Mouse (Mus musculus): ENCODE measurements around the gene Ccdc40. TPM values are rescaled to one million over a fixed set of nuclear protein-coding genes. Genes with fewer than 3 reads are reported as not detected.

Ccdc40 gene
- polyA plus RNA-seq, 1 experiment, result 0.72 TPM

DNA sequence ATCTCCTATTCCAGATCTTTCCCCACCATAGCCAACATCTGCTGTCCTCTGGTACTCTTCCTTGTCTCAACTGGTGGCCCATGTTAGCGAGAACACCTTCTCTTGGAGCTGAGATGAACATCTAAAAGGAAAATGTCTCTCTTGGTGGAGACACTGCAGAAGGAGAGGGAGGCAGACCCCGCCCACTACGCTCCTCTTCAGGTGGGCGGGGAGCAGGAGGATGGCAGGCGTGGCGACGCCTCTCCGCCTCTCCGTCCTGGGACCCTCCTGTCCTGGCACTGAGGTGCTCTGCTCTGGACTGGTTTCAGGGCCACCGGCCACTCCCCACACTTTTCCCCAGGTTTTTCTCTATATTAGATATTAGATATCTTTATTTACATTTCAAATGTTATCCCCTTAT is 82.2 kb downstream of the Ccdc40 start:
- TF ChIP-seq CTCF (IDR thresholded peaks at IDR 0.05; ENCODE audit: low read depth, low read length) (no peak), POLR2A (IDR thresholded peaks at IDR 0.05; ENCODE audit: borderline replicate concordance, low read depth, low read length) (no peak)
- Histone ChIP-seq H3K4me1 (ENCODE audit: control insufficient read depth, insufficient read depth, low read length) (peaks cover 14% of the 10 kb centered on the region), H3K27ac (ENCODE audit: insufficient read depth, low read depth, low read length) (no peak overlapping the region), H3K4me3 (ENCODE audit: insufficient read depth, low read length) (no peak overlapping the region)

DNA sequence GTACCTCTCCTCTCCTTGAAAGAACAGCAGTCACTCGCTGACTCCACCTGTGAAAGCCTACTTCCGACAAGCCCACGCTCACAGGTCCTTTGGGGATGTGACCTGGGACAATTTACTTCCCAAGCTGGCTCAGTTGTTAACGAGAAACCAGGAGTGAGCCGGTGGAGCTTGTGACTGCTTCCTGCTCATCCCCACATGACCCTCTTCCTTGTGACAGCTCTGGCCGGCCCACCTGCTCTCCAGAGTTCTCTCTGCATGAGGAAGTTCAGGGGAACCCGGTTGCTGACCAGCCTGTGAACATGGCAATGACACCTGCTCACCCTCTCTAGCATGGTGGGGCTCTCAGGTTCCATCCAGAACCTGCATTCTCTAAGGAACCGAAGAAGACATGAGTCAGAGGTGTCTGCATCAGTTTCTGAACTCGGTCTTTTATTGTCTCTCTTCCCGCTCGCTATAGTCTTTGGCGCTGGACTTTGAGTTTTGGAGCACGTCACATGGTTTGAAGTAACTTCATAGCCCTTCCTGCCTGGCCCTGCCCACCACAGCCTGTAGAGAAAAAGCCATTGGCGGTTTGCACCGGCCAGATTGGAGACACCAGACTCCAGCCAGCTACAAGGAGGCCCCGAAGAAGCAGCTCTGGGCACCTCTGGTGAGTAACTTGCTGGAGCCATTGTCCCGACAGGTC is 86.0 kb downstream of the Ccdc40 start:
- Histone ChIP-seq H3K27ac (ENCODE audit: insufficient read depth, low read depth, low read length) (no peak overlapping the region), H3K4me3 (ENCODE audit: insufficient read depth, low read length) (no peak overlapping the region), H3K4me1 (ENCODE audit: control insufficient read depth, insufficient read depth, low read length) (peaks cover 14% of the 10 kb centered on the region)
- no peak for TF ChIP-seq POLR2A (IDR thresholded peaks at IDR 0.05; ENCODE audit: borderline replicate concordance, low read depth, low read length)
- TF ChIP-seq CTCF (IDR thresholded peaks at IDR 0.05; ENCODE audit: low read depth, low read length), result no peak

Other genes with a start within 250 kb of the Ccdc40 start
- gene Enpp7, start 240.4 kb upstream of the Ccdc40 start, polyA plus RNA-seq (2012; ENCODE audit: insufficient read depth, insufficient read length, missing spikeins), result not detected in 2 replicates
- gene Cbx2, start 205.6 kb upstream of the Ccdc40 start, polyA plus RNA-seq (2012; ENCODE audit: insufficient read depth, insufficient read length, missing spikeins), result 1.9 and 2.0 TPM in 2 replicates
- gene Cbx8, start 187.6 kb upstream of the Ccdc40 start, polyA plus RNA-seq (2012; ENCODE audit: insufficient read depth, insufficient read length, missing spikeins), result 6.2 and 9.5 TPM in 2 replicates
- gene Cbx4, start 142.4 kb upstream of the Ccdc40 start, polyA plus RNA-seq (2012; ENCODE audit: insufficient read depth, insufficient read length, missing spikeins), result 15.8 and 17.2 TPM in 2 replicates
- gene Tbc1d16, start 73 bp upstream of the Ccdc40 start, polyA plus RNA-seq (2012; ENCODE audit: insufficient read depth, insufficient read length, missing spikeins), result 5.2 and 5.8 TPM in 2 replicates
- gene Gaa, start 39.3 kb downstream of the Ccdc40 start, polyA plus RNA-seq (2012; ENCODE audit: insufficient read depth, insufficient read length, missing spikeins), result 58.3 and 65.2 TPM in 2 replicates
- gene Eif4a3, start 71.5 kb downstream of the Ccdc40 start, polyA plus RNA-seq (2012; ENCODE audit: insufficient read depth, insufficient read length, missing spikeins), result 105 and 120 TPM in 2 replicates
- not detected in 2 replicates for gene Card14, start 79.2 kb downstream of the Ccdc40 start, polyA plus RNA-seq (2012; ENCODE audit: insufficient read depth, insufficient read length, missing spikeins)
- gene Sgsh, start 127.0 kb downstream of the Ccdc40 start, polyA plus RNA-seq (2012; ENCODE audit: insufficient read depth, insufficient read length, missing spikeins), result 39.6 and 41.9 TPM in 2 replicates
- gene Slc26a11, start 127.0 kb downstream of the Ccdc40 start, polyA plus RNA-seq (2012; ENCODE audit: insufficient read depth, insufficient read length, missing spikeins), result 50.6 and 63.4 TPM in 2 replicates
- 181 and 187 TPM in 2 replicates for gene Rnf213, start 164.5 kb downstream of the Ccdc40 start, polyA plus RNA-seq (2012; ENCODE audit: insufficient read depth, insufficient read length, missing spikeins)

Data from bone marrow macrophage, adult 2 months (primary cell).